Mouse (Mus musculus) 3134 (cell line): ENCODE measurements at regions not wholly inside any gene's neighbourhood (a gene's known extent, or its start where the extent isn't known, plus 50 kb on each side); places are given as distances from the start of the nearest gene placed in this dataset.

Experiments used
- DNase-seq: peaks from one replicate; pipeline ENCODE4 v3.0.0-alpha.2; 2011; ENCODE audit warnings: low spot score; ENCODE audit not compliant: insufficient read length; ENCODE audit errors: extremely low read depth

GRCm38 (mm10) chr15:85672931-85673330, 61.9 kb upstream of the Ppara start:
- no peak for DNase-seq

GRCm38 (mm10) chr15:85673506-85673905, 61.3 kb upstream of the Ppara start:
- DNase-seq = peak; percentile 53

DNA sequence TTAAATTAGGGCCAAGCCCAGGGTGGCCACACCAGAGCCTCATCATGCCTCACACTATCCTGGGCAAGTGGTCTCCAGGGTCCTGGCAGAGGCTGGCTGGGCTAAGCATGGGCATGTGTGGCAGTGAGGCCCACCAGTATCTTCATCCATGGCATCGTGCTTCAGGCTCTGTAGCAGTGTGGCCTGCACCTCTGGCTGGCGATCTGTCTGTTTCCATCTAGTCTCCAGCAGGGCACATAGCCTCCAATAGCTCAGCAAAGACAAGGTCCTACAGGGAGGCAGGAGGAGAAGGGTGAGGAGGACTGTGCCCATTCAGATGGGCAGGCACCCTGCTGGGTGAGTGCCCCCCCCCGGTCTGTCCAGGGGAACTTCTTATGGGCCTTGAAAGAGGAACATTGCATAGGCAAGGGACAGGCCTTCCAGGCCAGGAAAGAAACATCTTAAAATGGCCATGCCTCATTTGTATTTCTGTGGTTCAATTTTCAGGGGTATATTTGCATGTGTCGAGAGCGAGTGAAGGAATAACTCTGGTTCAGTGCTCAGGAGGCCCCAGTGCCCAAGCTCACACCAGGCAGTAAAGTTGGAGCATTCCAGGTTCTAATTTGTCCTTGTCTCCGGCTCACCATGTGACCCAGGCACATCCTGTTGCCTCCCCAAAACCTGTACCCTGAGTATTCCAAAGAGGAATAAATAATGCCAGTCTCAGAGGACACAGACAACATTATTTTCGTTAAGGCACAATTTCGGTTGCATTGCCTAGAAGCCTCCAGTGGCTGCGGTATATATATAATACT, 60.4 kb upstream of the Ppara start:
- DNase-seq = peak; percentile 73

DNA sequence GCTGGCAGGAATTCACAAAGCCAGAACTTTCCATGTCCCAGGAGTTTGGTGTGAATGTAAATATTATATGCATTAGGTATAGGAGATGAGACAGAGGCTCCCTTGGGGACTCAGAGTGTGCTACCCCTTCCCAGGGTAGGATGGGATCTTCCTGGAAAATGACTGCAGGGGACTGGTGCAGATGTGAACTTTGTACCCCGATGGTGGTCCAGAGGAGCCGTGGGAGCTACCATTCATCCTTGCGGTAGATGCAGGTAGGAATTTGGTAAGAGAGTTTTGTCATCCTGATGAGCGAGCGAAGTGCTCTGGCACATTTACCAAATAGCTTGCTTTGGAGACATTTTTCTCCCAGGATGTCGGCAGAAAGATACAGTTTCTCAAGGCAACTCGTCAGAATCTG, 59.7 kb upstream of the Ppara start:
- no peak for DNase-seq

DNA sequence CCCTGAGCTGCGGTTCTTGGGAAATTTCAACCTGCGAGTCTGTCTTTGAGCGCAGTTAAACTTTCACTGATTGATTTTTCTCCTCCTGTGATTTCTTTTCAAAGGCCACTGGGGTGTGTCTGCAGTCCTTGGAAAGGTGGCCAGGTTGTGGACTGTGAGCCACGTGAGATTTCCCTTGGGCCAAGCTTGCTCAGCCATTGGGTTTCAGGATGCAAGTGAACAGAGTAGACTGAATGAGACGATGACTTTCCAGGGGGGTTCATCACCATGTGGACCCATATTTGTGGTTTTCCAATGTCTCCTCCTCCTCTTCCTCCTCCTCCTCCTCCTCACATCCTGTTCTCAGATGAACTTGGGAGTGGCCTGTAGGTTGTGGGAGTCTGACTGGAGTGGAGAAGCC, 59.0 kb upstream of the Ppara start:
- DNase-seq = peak; percentile 75

DNA sequence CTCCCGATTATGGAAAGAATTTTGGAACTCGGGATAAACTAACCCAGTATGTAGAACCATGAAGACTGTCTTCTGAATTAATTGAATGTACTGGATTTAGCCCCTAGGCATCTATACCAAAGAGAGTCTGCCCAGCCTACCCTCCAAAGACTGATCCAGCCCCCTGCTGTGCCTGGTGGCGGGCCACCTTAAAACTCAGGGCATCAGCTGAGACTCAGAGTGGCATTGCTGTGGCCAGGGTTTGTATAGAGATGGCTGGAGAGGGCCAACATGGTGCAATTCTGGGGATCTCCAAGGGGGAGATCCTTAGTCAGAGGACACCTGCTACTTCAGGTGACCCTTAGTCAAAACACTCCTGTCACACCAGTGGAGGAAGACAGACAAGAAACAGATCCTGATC, 58.6 kb upstream of the Ppara start:
- no peak for DNase-seq

DNA sequence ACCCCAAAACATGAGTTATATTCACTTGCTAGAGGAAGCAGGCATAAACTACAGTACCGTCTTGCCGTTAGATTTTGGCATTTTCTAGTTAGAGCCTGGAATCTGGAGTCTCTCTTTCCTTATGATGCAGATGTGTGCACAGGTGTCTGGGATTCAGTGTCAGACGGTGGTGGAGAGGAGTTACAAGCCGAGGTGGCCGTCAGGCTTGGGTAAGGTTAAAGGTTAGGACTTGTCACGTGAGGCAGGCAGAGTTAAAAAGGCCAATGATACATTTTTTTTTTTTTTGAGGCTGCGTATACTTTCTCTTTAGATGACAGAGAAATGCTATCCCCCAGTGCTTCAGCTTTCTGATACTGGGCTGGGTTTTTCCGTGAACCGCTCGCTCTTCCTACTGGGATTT, 57.9 kb upstream of the Ppara start:
- no peak for DNase-seq

DNA sequence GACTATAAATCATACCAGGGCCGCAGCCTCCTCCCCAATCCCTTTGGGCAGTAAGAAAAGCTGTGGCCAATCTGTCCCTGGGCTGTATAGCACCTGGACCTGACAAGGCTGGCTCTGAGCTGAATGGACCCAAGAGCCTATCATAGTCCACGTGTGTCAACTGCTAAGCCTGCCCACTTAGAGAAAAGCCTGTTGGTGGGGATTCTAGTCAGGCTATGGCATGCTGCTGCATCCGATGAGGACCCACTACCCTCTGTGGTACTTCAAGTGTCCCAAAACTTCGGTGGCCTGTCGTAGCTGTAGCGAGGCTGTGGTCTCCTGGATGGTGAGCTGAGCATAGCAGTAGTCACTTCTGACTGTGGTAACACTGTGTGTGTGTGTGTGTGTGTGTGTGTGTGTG, 57.4 kb upstream of the Ppara start:
- DNase-seq = no peak

GRCm38 (mm10) chr15:85677855-85678254, 56.9 kb upstream of the Ppara start:
- peak; percentile 85 for DNase-seq

DNA sequence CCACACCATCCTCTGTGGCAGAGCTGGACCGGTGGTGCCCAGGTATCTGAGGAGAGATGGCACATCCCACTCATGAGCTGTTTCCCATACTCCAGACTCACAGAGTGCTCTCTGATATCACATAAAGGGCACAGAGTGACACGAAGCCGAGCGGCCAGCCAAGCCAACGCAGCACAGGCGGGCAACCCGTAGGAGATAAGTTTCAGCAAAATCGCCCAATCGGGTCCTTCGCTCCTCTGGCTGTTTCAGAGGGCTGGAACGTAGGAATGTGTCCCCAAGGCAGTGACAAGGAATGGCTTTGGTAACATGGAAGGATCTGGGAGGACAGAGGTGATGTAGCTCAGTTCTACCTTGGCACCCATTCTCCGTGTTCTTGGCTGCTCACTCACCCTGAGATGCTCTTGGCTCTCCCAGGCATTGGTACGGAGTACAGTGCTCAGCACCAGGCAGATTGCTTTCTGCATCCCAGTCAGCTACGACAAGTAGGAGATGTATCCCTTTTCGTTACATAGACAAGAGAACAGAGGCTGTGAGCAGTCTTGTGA, 56.4 kb upstream of the Ppara start:
- no peak for DNase-seq

- DNase-seq = peak; percentile 93
Observed at GRCm38 (mm10) chr15:85678981-85679708, 55.6 kb upstream of the Ppara start.

DNA sequence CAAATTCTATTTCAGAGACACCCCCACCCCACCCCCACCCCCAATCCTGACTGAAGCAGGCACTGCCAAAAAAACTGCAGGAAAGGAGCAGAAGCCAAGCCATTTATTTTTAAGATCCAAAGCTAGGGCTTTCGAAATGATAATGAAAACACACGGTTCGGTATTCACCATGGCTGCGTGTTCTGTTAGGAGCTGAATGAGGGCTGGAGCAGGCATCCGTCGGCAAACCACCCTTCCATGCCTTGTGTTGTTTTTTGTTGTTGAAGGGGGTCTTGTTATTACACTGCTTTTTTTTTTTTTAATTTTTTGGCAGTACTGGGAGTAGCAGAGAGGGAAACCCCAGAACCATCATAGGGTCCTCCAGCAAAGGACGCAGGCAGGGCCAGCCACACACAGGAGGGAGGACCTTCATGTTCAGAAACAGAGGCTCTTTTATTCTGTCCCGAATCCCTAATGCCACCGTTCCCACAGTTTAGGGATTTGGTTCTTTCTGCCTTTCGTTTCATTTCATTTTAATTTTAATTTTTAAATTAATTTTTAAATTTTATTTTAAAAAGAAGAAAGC, 54.8 kb upstream of the Ppara start:
- no peak for DNase-seq

DNA sequence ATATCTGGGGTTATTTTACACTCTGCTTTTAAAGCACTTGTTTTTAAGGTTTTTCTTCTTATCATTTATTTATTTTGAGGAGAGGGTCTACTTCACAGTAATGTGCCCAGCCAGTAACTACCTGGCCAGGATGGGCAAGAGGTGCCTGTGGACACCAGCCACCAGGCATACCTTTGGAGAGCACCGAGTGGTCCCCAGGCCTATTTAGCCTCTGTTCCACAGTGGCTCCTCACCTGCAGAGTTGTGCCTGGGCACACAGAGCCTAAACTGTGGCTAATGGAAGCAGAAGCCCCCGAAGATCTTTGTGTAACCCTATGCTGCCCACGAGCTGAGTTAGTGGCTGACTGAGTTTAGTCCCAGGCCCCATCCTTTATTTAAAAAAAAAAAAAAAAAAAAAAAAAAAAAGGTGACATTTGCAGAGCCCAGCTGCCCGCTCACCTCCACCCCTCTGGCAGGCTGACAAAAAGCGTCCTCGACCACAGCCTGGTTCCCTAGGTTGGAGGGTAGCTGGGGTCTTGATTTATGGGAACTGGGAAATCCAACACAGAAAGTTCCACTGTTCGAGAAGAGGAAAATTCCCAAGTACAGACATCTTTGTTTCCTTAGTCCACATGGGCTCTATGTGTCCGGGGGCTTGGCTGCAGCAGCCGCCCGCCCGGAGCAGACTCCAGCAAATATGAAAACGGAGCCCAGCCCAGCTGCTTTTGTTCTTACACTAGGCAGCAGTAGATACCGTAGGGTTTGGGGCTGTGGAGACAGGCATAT, 54.1 kb upstream of the Ppara start:
- peak; percentile 67 for DNase-seq

DNA sequence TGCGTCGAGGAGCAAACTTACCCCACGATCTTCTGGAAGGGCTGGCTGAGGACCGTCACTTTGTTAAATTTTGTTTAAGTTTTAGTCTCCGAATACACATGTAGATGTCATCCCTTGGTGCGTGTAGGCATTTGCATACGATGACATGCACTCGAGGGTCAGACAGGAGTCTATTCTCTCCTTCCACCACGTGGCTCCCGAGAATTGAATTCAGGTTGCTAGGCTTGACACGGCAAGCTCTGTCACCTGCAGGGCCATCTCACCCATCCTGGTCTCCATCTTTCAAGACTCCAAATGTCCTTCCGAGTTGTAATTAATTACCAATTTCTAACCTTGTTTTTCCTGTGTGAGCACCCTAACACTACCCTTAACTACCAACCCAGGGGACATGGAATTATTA, 52.7 kb upstream of the Ppara start:
- DNase-seq = no peak

GRCm38 (mm10) chr15:85682780-85683179, 52.0 kb upstream of the Ppara start:
- DNase-seq = no peak

- no peak for DNase-seq
Observed at GRCm38 (mm10) chr15:85683271-85683670, 51.5 kb upstream of the Ppara start.

DNA sequence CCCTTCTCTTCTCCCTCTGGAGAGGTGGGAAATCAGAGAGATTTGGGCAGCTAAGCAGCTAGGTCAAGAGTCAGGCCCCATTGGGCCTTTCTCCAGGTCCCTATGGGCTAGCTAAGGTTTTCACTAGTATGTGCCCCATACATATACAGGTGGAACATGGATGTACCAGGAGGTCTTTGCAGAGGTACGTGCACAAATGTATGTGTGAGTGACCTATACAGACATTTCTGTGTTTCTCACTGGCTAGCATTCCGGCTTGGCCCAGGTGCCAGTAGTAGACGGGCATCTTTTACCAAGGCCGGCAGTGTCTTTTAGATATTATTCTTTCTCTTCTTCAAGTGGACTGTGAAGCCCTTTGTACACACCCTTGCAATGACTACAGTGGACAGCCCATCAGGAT, 51.1 kb upstream of the Ppara start:
- DNase-seq = no peak

DNA sequence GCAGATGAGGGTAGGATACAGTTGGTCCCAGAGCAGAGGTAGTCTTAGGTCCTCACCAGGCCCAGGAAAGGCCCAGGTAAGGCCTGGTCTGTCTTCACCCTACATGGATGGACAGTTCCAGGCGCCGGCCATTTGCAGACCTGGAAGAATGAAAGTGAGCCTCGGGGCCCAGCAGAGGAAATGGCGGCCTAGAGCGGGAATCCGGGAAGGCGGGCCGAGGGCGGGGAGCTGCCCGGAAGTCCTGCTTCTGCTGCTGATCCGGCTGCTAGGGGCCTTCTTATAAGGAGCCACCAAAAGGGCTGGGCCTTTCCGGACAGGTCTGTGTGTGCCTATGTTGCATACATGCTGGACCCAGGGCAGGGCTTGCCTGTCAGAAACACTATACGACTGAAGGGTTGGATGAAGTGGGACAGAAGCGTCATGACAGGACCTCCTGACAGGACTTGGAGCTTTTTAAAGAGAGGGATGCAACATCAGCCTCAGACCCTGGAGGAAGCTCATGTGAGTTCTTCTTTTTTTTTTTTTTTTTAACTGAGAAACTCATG, 50.5 kb upstream of the Ppara start:
- peak; percentile 90 for DNase-seq

- DNase-seq = peak; percentile 79
Observed at GRCm38 (mm10) chr15:85684875-85685274, 49.9 kb upstream of the Ppara start.
